In genomic region chr6:135445070-135445469, GRCm38 (mm10) we compare ENCODE assay signal across 9 mouse cellular contexts.
DNase-seq lines count a peak whose midpoint lies in the region; ATAC-seq and TF ChIP-seq lines count a peak whose summit lies in the region.
"Had no signal": no experiment of that assay in that cellular context is flagged by ENCODE, and none has a peak within 500 bp of the region (broad histone marks: within the 10 kb centered on the region; RNA-seq: fewer than 3 reads in every experiment).

No protein-coding gene starts in this region.

- H3K36me3 ChIP-seq in heart, embryonic 11.5 days (ENCODE audit: control insufficient read depth, insufficient read depth, low read length), result no peaks in the 10 kb centered on the region
- no peaks in the 10 kb centered on the region for H3K36me3 ChIP-seq in heart, adult 2 months (ENCODE audit: control insufficient read depth, insufficient read depth, low read length)
- no peaks in the 10 kb centered on the region for H3K36me3 ChIP-seq in E14TG2a.4 (ENCODE audit: insufficient read depth, low read length)
- no peaks in the 10 kb centered on the region for H3K36me3 ChIP-seq in forebrain, embryonic 15.5 days
- no peaks in the 10 kb centered on the region for H3K36me3 ChIP-seq in limb, embryonic 12.5 days
- H3K36me3 ChIP-seq: liver, embryonic 13.5 days had no signal

- no peak overlapping the region for H3K9ac ChIP-seq in heart, embryonic 11.5 days (ENCODE audit: low read depth, low read length)
- H3K9ac ChIP-seq in heart, adult 2 months (ENCODE audit: low read depth, low read length), result no peak overlapping the region
- H3K9ac ChIP-seq in forebrain, embryonic 15.5 days (replicated peaks), result peak overlapping the region; percentile 44
- no peak overlapping the region for H3K9ac ChIP-seq in limb, embryonic 12.5 days (replicated peaks)
- H3K9ac ChIP-seq: liver, embryonic 13.5 days had no signal

- no peak for ATAC-seq in heart, embryonic 11.5 days (replicated peaks; ENCODE audit: insufficient number of reproducible peaks, low FRiP score, low TSS enrichment)
- peak; percentile 11; the same call in 1 of the 2 replicates for ATAC-seq in forebrain, embryonic 15.5 days (replicated peaks)
- ATAC-seq in limb, embryonic 12.5 days (ENCODE audit: insufficient number of reproducible peaks, insufficient read depth, low FRiP score, low TSS enrichment, low read depth), result no peak
- no peak for ATAC-seq in megakaryocyte-erythroid progenitor cell, adult 5-6 weeks (replicated peaks; ENCODE audit: low FRiP score, low TSS enrichment, poor library complexity, severe bottlenecking)

- no peaks in the 10 kb centered on the region for H3K79me2 ChIP-seq in heart, adult 2 months (replicated peaks; ENCODE audit: control insufficient read depth, insufficient read depth, low read length)

- intact Hi-C loops in heart, adult 2 months (cut with DNase I), result loop anchor here (10.0 kb wide), 1 partner anchor 200 kb away; no protein-coding TSS in a partner anchor

- H3K9me3 ChIP-seq in heart, embryonic 11.5 days (replicated peaks; ENCODE audit: control insufficient read depth, low read length), result no peaks in the 10 kb centered on the region
- H3K9me3 ChIP-seq in E14TG2a.4 (ENCODE audit: low read length), result peaks cover 1% of the 10 kb centered on the region; the same call in 1 of the 2 replicates
- no peaks in the 10 kb centered on the region for H3K9me3 ChIP-seq in forebrain, embryonic 15.5 days
- H3K9me3 ChIP-seq in limb, embryonic 12.5 days, result 0 out of 2 replicates have a peak, but pooled peaks cover 1% of the 10 kb centered on the region
- H3K9me3 ChIP-seq: liver, embryonic 13.5 days had no signal

- no peaks in the 10 kb centered on the region for H3K4me1 ChIP-seq in heart, embryonic 11.5 days (ENCODE audit: control insufficient read depth, insufficient read depth, low read length)
- H3K4me1 ChIP-seq in heart, adult 2 months (ENCODE audit: control insufficient read depth, insufficient read depth, low read length), result no peaks in the 10 kb centered on the region
- H3K4me1 ChIP-seq in E14TG2a.4 (replicated peaks; ENCODE audit: low read depth, low read length), result peaks cover 13% of the 10 kb centered on the region
- H3K4me1 ChIP-seq in forebrain, embryonic 15.5 days, result peaks cover 24% of the 10 kb centered on the region
- peaks cover 20% of the 10 kb centered on the region for H3K4me1 ChIP-seq in limb, embryonic 12.5 days (replicated peaks)
- H3K4me1 ChIP-seq: liver, embryonic 13.5 days had no signal

- peaks cover 3% of the 10 kb centered on the region; the same call in 1 of the 2 replicates for H3K27me3 ChIP-seq in heart, embryonic 11.5 days (ENCODE audit: control insufficient read depth, insufficient read depth, low read length)
- no peaks in the 10 kb centered on the region for H3K27me3 ChIP-seq in heart, adult 2 months (ENCODE audit: control insufficient read depth, insufficient read depth, low read length)
- H3K27me3 ChIP-seq in E14TG2a.4 (ENCODE audit: insufficient read depth, low read length), result peaks cover 16% of the 10 kb centered on the region
- no peaks in the 10 kb centered on the region for H3K27me3 ChIP-seq in forebrain, embryonic 15.5 days
- peaks cover 22% of the 10 kb centered on the region for H3K27me3 ChIP-seq in limb, embryonic 12.5 days

- peak overlapping the region; percentile 54 for H3K4me2 ChIP-seq in heart, embryonic 11.5 days
- H3K4me2 ChIP-seq in forebrain, embryonic 15.5 days (replicated peaks), result peak overlapping the region; percentile 40
- H3K4me2 ChIP-seq in limb, embryonic 12.5 days, result peak overlapping the region; percentile 41
- H3K4me2 ChIP-seq: liver, embryonic 13.5 days had no signal

- no peak overlapping the region for H3K4me3 ChIP-seq in heart, embryonic 11.5 days (ENCODE audit: low read depth, low read length)
- H3K4me3 ChIP-seq in heart, adult 2 months, result no peak overlapping the region
- peak overlapping the region; percentile 48 for H3K4me3 ChIP-seq in E14TG2a.4 (replicated peaks; ENCODE audit: low read length)
- peak overlapping the region; percentile 14; the same call in 1 of the 2 replicates for H3K4me3 ChIP-seq in forebrain, embryonic 15.5 days
- H3K4me3 ChIP-seq in limb, embryonic 12.5 days (replicated peaks), result no peak overlapping the region
- H3K4me3 ChIP-seq: liver, embryonic 13.5 days had no signal

- TF ChIP-seq CTCF in heart, adult 2 months (IDR thresholded peaks at IDR 0.05), result no peak
- no peak for TF ChIP-seq CTCF in E14TG2a.4 (conservative IDR thresholded peaks at IDR 0.05; ENCODE audit: low read length)

- no peak for TF ChIP-seq EP300 in heart, adult 2 months (IDR thresholded peaks at IDR 0.05; ENCODE audit: insufficient read depth, low read depth, low read length)

- WGBS in heart, embryonic 11.5 days (ENCODE audit: insufficient replicate concordance), result 45% methylated on average over 8 of the region's 8 CpGs
- 58% methylated on average over 8 of the region's 8 CpGs for WGBS in heart, adult 2 months
- 23% methylated on average over 8 of the region's 8 CpGs for WGBS in forebrain, embryonic 15.5 days
- 39% methylated on average over 8 of the region's 8 CpGs for WGBS in limb, embryonic 12.5 days

- no peak for DNase-seq in heart, adult 2 months
- DNase-seq in testis, postnatal 14 days (ENCODE audit: low spot score), result no peak
- DNase-seq in adrenal gland, adult 18-20 months (ENCODE audit: low spot score in 2 of 2), result no peak

- no peak for TF ChIP-seq POLR2A in heart, adult 2 months (IDR thresholded peaks at IDR 0.05; ENCODE audit: insufficient read depth, low read depth, low read length)

- no peak overlapping the region for H3K27ac ChIP-seq in heart, embryonic 11.5 days (ENCODE audit: low read depth, low read length)
- H3K27ac ChIP-seq in heart, adult 2 months, result no peak overlapping the region
- H3K27ac ChIP-seq in forebrain, embryonic 15.5 days (replicated peaks), result peak overlapping the region; percentile 82
- no peak overlapping the region for H3K27ac ChIP-seq in limb, embryonic 12.5 days
- H3K27ac ChIP-seq: liver, embryonic 13.5 days had no signal

Comparison
In these comparisons a context has a peak if more than half of its experiments do, and no peak if none do; other contexts are left out.
1. H3K4me3 ChIP-seq: peak in E14TG2a.4 (single experiment) and forebrain, embryonic 15.5 days (single experiment); none in heart, embryonic 11.5 days (single experiment), heart, adult 2 months (single experiment) and limb, embryonic 12.5 days (single experiment).
2. Peak in every context shown above with its lines, with median percentiles within 50 percentile points of each other: H3K4me2 ChIP-seq.